Mouse (Mus musculus) lung, embryonic 15.5 days (tissue): ENCODE data around the gene Zbtb7b. TPM values are rescaled to one million over a fixed set of nuclear protein-coding genes. Genes with fewer than 3 reads are reported as not detected.
A peak's percentile ranks its signal among the peaks of the same experiment; 100 is the strongest.

ENCODE experiments used
- ATAC-seq: fragments of 200-750 bp; cut with Nextera tagmentation; 2 replicates; pipeline ENCODE4 v1.8.0; 2017; ENCODE audit warnings: moderate number of reproducible peaks, borderline replicate concordance; ENCODE audit not compliant: low FRiP score, low TSS enrichment; ENCODE audit errors: extremely low read depth
- H3K27ac ChIP-seq: fragments of 300-500 bp; sonication (generic); 2 replicates; pipeline ENCODE4 v1.5.1; 2015; ENCODE audit warnings: moderate library complexity, mild to moderate bottlenecking, inconsistent platforms
- H3K27me3 ChIP-seq: fragments of 300-500 bp; sonication (generic); 2 replicates; pipeline ENCODE4 v1.6.1; 2015; ENCODE audit warnings: inconsistent platforms
- H3K36me3 ChIP-seq: fragments of 300-500 bp; sonication (generic); 2 replicates; pipeline ENCODE4 v1.6.1; 2015; ENCODE audit warnings: inconsistent platforms
- H3K4me1 ChIP-seq: fragments of 300-500 bp; sonication (generic); 2 replicates; pipeline ENCODE4 v1.6.1; 2015; ENCODE audit warnings: inconsistent platforms
- H3K4me2 ChIP-seq: fragments of 300-500 bp; sonication (generic); 2 replicates; pipeline ENCODE4 v1.6.1; 2015; ENCODE audit warnings: inconsistent platforms, mild to moderate bottlenecking, moderate library complexity
- H3K4me3 ChIP-seq: fragments of 300-500 bp; sonication (generic); 2 replicates; pipeline ENCODE4 v1.5.1; 2015; ENCODE audit warnings: mild to moderate bottlenecking, inconsistent platforms
- H3K9ac ChIP-seq: fragments of 300-500 bp; sonication (generic); 2 replicates; pipeline ENCODE4 v1.6.1; 2015; ENCODE audit warnings: inconsistent platforms
- H3K9me3 ChIP-seq: fragments of 300-500 bp; sonication (generic); 2 replicates; pipeline ENCODE4 v1.6.1; 2016; ENCODE audit warnings: inconsistent platforms
- WGBS: fragments of 180-500 bp; shearing (Covaris S2); methylation state at CpG from one replicate; pipeline ENCODE4 v1.1.7; 2015; 5-methylcytosine and 5-hydroxymethylcytosine counted together
- polyA plus RNA-seq: library from polyadenylated mRNA; unstranded; fragments of >200 nt; fragmentation: Nextera tagmentation; extraction: Ambion mirVana; gene quantifications from 2 replicates; pipeline ENCODE4 v1.2.1, GENCODE M21; 2015

Gene Zbtb7b
- polyA plus RNA-seq, 1 experiment from 2014 or later = 3.7 TPM

DNA sequence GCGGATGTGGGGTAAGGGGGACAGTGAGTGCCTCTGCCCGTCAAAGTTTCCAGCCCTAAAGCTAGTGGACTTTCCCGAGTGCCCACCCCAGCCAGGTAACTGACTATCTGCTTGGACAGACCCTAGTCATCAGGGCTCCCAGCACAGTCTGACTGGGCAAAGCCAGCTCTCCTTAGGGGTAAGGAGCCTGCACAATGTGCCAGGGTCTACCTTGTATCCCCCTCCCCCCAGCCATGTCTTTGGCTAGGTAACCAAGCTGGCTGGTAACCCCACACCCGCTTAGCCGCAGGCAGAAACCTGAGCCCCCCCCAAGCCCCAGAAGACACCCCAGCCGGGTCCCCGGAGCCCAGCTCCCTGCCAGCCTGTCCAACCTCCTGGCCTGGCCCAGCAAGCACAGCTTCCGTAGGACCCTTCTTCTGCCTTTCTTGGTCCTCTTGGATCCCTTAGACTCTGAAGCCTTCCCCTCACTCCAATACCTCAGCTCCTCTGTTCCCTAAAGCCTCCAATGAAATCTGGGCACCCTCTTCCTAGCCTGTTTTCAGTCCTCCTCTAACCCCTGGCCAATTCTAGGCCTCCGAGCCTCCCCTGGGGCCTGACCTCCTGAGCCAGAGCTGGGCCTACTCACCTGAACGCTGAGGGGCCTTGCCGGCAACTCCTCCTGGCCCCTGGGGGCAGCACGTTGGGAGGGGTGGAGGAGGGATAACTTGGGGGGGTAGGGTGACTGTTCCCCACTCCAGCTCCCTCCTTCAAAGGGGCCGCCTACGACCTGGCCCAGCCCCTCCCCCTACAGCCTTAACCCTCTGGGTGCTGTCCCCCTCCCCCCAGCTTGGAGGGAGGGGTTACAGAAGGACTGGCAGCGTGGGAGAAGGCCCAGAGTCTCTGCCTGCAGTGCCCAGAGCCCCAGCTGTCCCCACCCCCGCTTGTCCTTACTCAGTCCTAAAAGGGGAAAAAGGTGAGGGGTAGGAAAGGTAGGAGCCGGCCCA is 7.8 kb downstream of the Zbtb7b start:
- 54% methylated on average over 17 of the region's 17 CpGs for WGBS
- no peaks in the 10 kb centered on the region for H3K9me3 ChIP-seq
- H3K36me3 ChIP-seq = no peaks in the 10 kb centered on the region
- peaks cover 75% of the 10 kb centered on the region for H3K4me1 ChIP-seq
- H3K27me3 ChIP-seq = no peaks in the 10 kb centered on the region
- H3K4me2 ChIP-seq = peak overlapping the region; percentile 22; the same call in 1 of the 2 replicates
- ATAC-seq = no peak
- peak overlapping the region; percentile 27; the same call in 1 of the 2 replicates for H3K27ac ChIP-seq
- 0 out of 2 replicates have a peak overlapping the region, but pooled peaks have one; percentile 4 for H3K9ac ChIP-seq
- H3K4me3 ChIP-seq = 0 out of 2 replicates have a peak overlapping the region, but pooled peaks have one; percentile 1

DNA sequence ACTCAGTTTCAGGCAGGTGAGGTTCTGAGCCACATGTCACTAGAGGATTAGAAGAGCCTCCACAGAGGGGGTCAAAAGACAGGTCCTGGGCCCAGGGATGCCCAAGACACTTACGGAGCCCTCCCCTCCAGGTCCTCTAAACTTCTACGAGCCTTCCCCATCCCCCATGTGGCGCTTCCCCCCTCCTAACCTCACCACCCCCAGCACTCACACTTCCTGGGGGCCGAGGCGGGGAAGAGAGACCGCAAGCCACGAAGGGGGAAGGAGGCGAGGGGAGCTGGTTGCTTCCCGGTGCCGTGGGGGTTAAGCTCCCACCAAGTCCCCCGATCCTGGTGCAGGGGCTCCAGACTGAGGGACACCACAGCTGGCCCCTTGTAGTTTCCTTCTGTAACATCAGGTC is 9.1 kb downstream of the Zbtb7b start:
- Histone ChIP-seq H3K27ac (no peak overlapping the region), H3K4me2 (no peak overlapping the region), H3K9ac (no peak overlapping the region), H3K4me3 (no peak overlapping the region), H3K9me3 (no peaks in the 10 kb centered on the region), H3K36me3 (peaks cover 5% of the 10 kb centered on the region), H3K27me3 (no peaks in the 10 kb centered on the region), H3K4me1 (peaks cover 62% of the 10 kb centered on the region)
- no peak for ATAC-seq
- 29% methylated on average over 9 of the region's 11 CpGs for WGBS

DNA sequence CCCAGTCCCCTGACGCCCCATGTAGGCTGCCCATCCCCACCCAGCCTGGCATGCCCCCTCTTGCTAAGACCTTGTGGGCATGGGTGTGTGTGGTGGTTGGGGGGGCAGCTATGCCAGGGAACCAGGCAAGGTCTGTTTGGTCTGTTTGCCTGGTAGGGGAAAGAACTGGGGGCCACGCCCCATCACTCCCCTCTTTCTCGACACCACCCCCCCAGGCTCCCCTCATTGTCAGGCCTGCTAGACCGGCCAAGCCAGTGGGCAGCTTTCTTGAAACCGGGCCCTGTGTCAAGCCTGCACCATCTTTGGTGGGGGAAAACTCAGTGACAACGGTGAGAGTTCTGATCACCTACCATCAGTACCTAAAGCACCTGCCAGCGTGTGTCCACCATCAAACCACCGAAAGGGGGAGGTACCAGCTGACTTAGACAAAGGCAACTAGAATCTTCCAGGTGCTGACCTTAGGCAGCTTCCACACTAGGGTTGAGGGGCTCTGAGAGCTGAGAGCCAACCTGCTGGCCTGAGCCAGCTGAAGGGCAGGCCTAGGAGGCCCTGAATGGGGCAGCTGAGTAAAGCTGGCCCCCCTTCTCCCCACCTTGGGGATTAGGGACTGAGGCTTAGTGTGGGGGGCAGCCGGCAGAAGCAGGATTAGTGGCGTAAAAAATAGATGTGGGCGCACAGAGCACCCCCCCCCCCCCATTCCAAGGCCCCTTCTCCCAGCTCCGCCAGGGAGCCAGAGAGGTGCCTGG is 10.1 kb downstream of the Zbtb7b start:
- no peaks in the 10 kb centered on the region for H3K9me3 ChIP-seq
- no peak for ATAC-seq
- WGBS = 70% methylated on average over 10 of the region's 12 CpGs
- H3K4me1 ChIP-seq = peaks cover 53% of the 10 kb centered on the region
- H3K4me3 ChIP-seq = no peak overlapping the region
- no peak overlapping the region for H3K9ac ChIP-seq
- H3K27ac ChIP-seq = peak overlapping the region; percentile 44; the same call in 1 of the 2 replicates
- peak overlapping the region; percentile 16; the same call in 1 of the 2 replicates for H3K4me2 ChIP-seq
- no peaks in the 10 kb centered on the region for H3K27me3 ChIP-seq
- H3K36me3 ChIP-seq = peaks cover 15% of the 10 kb centered on the region

DNA sequence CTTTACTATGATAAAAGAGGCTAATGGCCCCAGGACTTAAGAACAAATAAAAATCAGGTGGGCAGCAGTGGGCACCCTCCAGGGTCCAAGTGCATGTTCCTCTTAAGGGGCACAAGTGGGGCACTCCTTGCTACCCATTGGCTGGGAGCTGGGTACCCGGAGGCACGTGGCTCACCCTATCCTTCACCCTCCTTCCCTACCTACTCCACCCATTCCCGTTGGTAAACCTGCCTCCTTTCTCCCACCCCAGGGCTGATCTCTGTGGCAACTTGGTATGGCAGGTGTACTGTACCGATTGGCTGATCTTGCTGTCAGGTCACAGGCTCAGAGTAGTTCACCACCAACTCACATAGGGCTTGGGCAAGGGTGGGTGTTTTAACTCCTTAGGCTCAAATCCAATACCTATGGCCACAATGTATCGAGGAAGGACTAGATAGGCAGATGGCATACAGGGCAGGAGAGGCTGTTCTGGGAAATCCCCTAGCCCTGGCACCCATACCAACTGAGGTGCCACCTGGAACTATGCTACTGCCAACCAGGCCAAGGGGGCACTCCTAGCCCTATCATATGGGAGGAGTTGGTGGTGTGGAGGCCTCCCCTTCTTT is 10.8 kb downstream of the Zbtb7b start:
- no peak overlapping the region for H3K9ac ChIP-seq
- H3K4me2 ChIP-seq = peak overlapping the region; percentile 16; the same call in 1 of the 2 replicates
- H3K27ac ChIP-seq = 0 out of 2 replicates have a peak overlapping the region, but pooled peaks have one; percentile 24
- no peak overlapping the region for H3K4me3 ChIP-seq
- no peaks in the 10 kb centered on the region for H3K27me3 ChIP-seq
- H3K9me3 ChIP-seq = no peaks in the 10 kb centered on the region
- no peak for ATAC-seq
- H3K36me3 ChIP-seq = peaks cover 18% of the 10 kb centered on the region
- H3K4me1 ChIP-seq = peaks cover 56% of the 10 kb centered on the region
- WGBS = 73% methylated on average over 5 of the region's 5 CpGs

DNA sequence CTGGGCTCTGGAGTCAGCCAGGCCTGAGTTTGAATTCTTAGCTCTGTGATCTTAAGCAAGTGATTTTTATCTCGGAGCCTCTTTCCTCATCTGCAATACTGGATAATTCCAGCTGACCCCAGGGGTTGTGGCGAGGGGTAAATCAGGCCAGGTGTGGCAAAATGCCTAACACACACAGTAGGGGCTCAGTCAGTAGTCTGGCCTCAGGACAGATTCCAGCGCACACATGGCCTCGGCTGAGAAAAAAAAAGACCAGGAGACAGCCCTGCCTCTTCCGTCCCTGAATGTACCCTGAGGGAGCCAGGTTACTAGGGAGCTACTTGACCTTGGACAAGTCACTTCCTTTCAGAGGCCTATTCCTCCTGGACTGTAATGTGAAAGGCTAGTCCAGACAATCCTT is 11.6 kb downstream of the Zbtb7b start:
- Histone ChIP-seq H3K9ac (no peak overlapping the region), H3K27ac (peak overlapping the region; percentile 24; the same call in 1 of the 2 replicates), H3K4me2 (no peak overlapping the region), H3K36me3 (peaks cover 18% of the 10 kb centered on the region), H3K4me1 (peaks cover 56% of the 10 kb centered on the region), H3K9me3 (no peaks in the 10 kb centered on the region), H3K4me3 (no peak overlapping the region), H3K27me3 (no peaks in the 10 kb centered on the region)
- WGBS = 79% methylated on average over 5 of the region's 5 CpGs
- ATAC-seq = no peak

DNA sequence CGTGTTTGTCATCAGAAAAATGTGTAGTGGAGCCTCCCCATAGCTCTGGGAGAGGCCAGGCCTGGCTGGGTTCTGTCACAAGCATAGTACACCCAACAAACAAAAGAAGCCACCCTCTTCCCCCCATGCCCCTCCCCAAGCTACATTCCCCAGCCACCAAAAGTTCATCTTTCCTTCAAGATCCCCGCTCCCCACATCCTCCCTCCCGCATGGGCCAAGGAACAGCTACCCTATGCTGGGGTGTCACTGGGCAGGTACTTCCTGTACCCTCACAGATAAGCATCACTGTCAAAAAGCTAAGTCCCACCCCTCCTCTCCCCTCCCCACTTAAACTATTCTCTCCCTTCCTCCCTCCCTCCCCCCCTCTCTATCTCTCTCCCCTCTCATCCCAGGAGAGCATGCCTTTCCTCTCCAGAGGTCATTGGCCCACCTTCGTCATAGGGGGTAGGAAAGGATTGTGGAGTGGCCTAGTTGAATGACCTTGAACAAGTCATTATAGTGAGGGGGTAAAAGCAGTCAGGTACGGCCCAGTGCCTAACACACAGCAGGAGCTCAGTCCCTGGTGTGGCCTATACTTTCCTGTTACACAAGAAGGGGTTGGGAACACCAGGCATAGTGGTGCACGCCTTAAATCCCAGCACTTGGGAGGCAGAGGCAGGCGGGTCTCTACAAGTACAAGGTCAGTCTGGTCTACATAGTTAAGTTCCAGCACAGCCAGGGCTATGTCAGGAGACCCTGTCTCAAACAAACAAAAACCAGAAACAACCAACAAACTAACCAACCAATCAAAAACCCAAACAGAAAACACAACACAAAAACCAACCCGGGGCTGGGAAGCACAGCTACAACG is 12.3 kb downstream of the Zbtb7b start:
- Histone ChIP-seq H3K4me3 (no peak overlapping the region), H3K36me3 (peaks cover 18% of the 10 kb centered on the region), H3K27me3 (no peaks in the 10 kb centered on the region), H3K9me3 (no peaks in the 10 kb centered on the region), H3K4me2 (no peak overlapping the region), H3K4me1 (peaks cover 56% of the 10 kb centered on the region), H3K9ac (no peak overlapping the region), H3K27ac (no peak overlapping the region)
- no peak for ATAC-seq
- WGBS = 86% methylated on average over 9 of the region's 9 CpGs

DNA sequence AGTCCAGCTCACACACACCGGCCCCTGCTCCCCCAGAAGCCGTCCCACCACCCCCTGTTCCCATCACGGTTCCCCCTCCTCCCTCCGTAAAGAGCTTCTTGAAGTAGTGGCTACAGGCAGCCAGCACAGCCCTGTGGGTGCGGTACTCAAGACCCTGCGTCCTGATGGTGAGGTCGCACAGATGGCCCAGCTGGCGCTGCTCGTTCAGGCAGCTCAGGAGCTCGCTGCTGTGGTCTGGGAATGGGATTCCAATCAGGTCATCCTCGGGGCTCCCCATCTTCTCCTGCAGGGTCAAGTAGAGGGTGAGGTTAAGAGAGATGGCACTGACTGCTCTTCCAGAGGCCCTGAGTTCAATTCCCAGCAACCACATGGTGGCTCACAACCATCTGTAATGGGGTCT is 13.3 kb downstream of the Zbtb7b start:
- WGBS = 71% methylated on average over 11 of the region's 11 CpGs
- ATAC-seq = no peak

DNA sequence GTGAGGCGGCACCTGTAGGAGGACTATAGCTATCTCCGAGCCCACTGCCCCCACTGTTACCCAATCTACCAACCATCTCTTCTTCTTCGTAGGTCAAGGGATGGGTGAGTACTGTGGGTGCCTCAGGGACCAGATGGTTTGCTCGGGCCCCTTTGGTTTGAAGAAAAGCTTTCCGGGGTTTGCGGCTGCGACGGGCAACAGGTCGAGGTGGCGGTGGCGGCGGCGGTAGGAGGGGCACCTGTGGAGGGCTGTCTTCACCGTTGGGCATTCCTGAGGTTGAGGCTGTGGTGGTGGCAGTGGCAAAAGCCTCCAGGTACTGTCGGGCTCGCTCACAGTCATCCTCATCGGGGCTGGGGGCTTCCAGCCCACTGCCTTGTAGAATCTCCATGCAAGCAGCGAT is 13.9 kb downstream of the Zbtb7b start:
- H3K4me2 ChIP-seq = no peak overlapping the region
- no peak for ATAC-seq
- H3K9ac ChIP-seq = no peak overlapping the region
- H3K9me3 ChIP-seq = no peaks in the 10 kb centered on the region
- WGBS = 91% methylated on average over 18 of the region's 18 CpGs
- no peaks in the 10 kb centered on the region for H3K27me3 ChIP-seq
- H3K4me3 ChIP-seq = no peak overlapping the region
- no peak overlapping the region for H3K27ac ChIP-seq
- H3K36me3 ChIP-seq = peaks cover 18% of the 10 kb centered on the region
- H3K4me1 ChIP-seq = peaks cover 46% of the 10 kb centered on the region

More for the DNA sequence above, 13.3 kb downstream of the Zbtb7b start:
- Histone ChIP-seq H3K4me1 (peaks cover 47% of the 10 kb centered on the region), H3K27me3 (no peaks in the 10 kb centered on the region), H3K27ac (no peak overlapping the region), H3K4me3 (no peak overlapping the region), H3K36me3 (peaks cover 18% of the 10 kb centered on the region), H3K4me2 (no peak overlapping the region), H3K9me3 (no peaks in the 10 kb centered on the region), H3K9ac (no peak overlapping the region)

DNA sequence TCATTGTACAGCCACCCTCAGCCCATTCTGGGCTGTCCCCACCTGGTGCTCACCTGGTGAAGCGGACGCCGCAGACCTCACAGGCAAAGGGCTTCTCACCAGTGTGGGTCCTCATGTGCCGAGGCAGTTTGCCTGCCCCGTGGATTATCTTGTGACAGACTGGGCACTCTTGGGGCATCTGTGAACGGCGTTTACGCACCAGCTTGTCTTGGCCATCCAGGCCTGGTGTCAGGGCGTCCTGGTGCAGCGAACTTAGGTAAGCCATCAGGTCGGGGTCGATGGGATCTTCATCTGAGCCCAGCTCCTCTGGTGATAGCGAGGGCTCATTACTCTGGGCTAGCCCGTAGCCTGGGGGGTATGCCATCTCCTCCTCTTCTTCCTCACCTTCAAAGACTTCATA is 14.3 kb downstream of the Zbtb7b start:
- H3K36me3 ChIP-seq = peaks cover 18% of the 10 kb centered on the region
- H3K9me3 ChIP-seq = no peaks in the 10 kb centered on the region
- no peak overlapping the region for H3K4me2 ChIP-seq
- ATAC-seq = no peak
- H3K27ac ChIP-seq = no peak overlapping the region
- peaks cover 42% of the 10 kb centered on the region for H3K4me1 ChIP-seq
- 91% methylated on average over 14 of the region's 14 CpGs for WGBS
- no peaks in the 10 kb centered on the region for H3K27me3 ChIP-seq
- no peak overlapping the region for H3K9ac ChIP-seq
- H3K4me3 ChIP-seq = no peak overlapping the region

DNA sequence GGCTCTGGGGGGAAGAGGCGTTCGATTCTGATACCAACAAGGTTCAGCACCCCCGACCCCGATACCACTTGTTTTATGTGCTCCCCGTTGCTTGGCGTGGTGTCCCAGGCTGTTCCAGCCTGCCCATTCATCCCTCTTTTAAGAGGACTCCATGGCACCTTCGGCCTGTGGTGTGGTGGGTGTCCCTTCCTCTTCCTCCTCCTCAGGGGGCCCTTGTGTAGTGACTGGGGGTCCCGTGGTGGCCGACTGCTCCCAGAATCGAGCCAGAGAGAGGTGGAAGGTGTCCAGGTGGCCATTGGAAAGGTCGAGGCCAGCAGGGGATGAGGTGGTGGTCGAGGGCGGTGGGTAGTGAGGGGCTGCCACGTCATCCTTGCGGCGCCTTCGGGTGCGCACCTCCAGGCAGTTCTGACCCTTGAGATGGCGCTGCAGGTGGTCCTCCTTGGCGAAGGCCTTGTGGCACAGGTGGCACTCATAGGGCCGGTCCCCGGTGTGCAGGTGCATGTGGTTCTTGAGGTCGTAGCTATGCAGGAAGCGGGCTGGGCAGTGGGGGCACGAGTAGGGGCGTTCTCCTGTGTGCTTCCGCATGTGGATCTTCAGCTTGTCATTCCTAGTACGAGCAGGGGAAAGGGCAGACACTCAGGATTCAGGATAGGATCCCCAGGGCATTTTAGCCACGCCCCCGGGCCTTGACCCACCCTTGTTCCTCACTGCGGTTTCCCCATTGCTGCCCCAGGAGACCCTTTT is 15.0 kb downstream of the Zbtb7b start:
- Histone ChIP-seq H3K9ac (no peak overlapping the region), H3K4me2 (peak overlapping the region; percentile 85), H3K27ac (no peak overlapping the region), H3K4me3 (no peak overlapping the region; the same call in 1 of the 2 replicates), H3K9me3 (no peaks in the 10 kb centered on the region), H3K4me1 (peaks cover 35% of the 10 kb centered on the region), H3K36me3 (peaks cover 18% of the 10 kb centered on the region), H3K27me3 (no peaks in the 10 kb centered on the region)
- 86% methylated on average over 31 of the region's 31 CpGs for WGBS
- ATAC-seq = no peak
